8 mouse cellular contexts compared by ENCODE assay signal in the genomic region with DNA sequence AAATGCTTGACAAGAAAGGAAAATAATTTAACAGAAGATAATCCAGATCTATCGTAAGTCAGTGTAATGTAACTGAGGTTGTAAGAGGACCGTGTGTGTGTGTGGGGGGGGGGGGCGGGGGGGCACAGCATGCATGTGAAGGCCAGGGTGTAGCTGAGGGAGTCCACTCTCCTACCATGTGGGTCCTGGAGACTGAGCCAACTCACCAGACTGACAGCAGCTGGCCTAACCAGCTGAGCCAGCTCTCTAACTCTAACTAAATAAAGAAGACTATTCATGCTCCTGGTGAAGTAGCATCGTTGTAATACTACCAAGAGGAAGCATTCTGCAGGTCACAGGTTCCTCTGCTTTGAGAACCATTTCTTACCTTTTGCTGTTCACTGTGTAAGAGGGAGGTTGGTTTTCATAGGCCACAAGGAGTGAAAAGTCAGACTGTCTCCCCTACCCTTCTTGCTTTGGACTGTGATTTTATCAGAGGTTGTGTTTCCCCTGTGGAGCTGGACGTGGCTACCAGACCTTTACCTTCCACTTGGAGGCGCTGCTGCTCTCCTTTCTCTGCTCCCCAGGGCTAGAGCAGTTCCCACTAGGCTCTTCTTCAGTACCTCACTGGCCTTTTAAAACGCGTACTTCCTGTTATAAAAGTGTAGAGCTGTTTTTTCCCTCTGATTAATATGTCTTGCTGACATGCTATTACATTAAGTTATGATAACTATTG. TPM values are rescaled to one million over a fixed set of nuclear protein-coding genes. Genes with fewer than 3 reads are reported as not detected.
A peak's percentile ranks its signal among the peaks of the same experiment; 100 is the strongest.
DNase-seq lines count a peak whose midpoint lies in the region; ATAC-seq lines count a peak whose summit lies in the region.

No protein-coding gene starts in this region.

- H3K36me3 ChIP-seq in splenic B cell, adult 2 months (ENCODE audit: control insufficient read depth, insufficient read depth, low read length, poor library complexity, severe bottlenecking): peaks cover 18% of the 10 kb centered on the region; the same call in 1 of the 2 replicates

- no peak for ATAC-seq in CD4-positive, CD25-positive, alpha-beta regulatory T cell, adult 4 months

- H3K27me3 ChIP-seq in splenic B cell, adult 2 months (ENCODE audit: control insufficient read depth, insufficient read depth, low read length, poor library complexity, severe bottlenecking): no peaks in the 10 kb centered on the region

- DNase-seq in CD4-positive, CD25-positive, alpha-beta regulatory T cell, adult 2 months (ENCODE audit: low read depth, low spot score): peak; percentile 16
- peak; percentile 63 for DNase-seq in kidney, postnatal 10 days
- no peak for DNase-seq in kidney, adult 11 months
- DNase-seq in ES-CJ7 (ENCODE audit: low read depth, low spot score): peak; percentile 57
- DNase-seq in embryo, embryonic 11.5 days (ENCODE audit: low read depth, low spot score): peak; percentile 4
- DNase-seq in splenic B cell, adult 2 months (ENCODE audit: low read depth, low spot score): peak; percentile 11
- DNase-seq in natural killer cell, adult 2 months (ENCODE audit: low spot score in 2 of 2): no peak

RNA-seq across cellular contexts. Expression of gene Impg2, which starts 28.1 kb away (rescaled TPM):
- under 1 TPM; 0.32 to 0.46 TPM for polyA plus RNA-seq in CD4-positive, CD25-positive, alpha-beta regulatory T cell, adult 4 months (2017; shearing (Covaris generic))

Comparison
In these comparisons a context has a peak if more than half of its experiments do, and no peak if none do; other contexts are left out.
1. DNase-seq: peak in CD4-positive, CD25-positive, alpha-beta regulatory T cell, adult 2 months (single experiment), kidney, postnatal 10 days (single experiment), ES-CJ7 (single experiment), embryo, embryonic 11.5 days (single experiment) and splenic B cell, adult 2 months (single experiment); none in kidney, adult 11 months (single experiment) and natural killer cell, adult 2 months (0 of 2).